Mouse (Mus musculus) gastrocnemius, postnatal 36 days (tissue): ENCODE results near the gene Tagap1. TPM values are rescaled to one million over a fixed set of nuclear protein-coding genes. Genes with fewer than 3 reads are reported as not detected.

Experiments
- total RNA-seq, 2 experiments: library from RNA; stranded (reverse); gene quantifications; 2 replicates each; pipeline ENCODE4 v1.2.3; 2021

The Tagap1 gene
- total RNA-seq, 2 experiments from 2014 or later: 10.5 to 12.0 TPM

Other genes with a start within 250 kb of the Tagap1 start
- gene Ezr, start 178.4 kb downstream of the Tagap1 start, total RNA-seq: 1 to 10 TPM; 2.1 to 2.5 TPM
- 10 to 100 TPM; 19.0 to 23.9 TPM for gene Rsph3b, start 12.5 kb downstream of the Tagap1 start, total RNA-seq
- 100 to 1,000 TPM in 1 of 2 experiments, 10 to 100 TPM in 1; 99.0 to 102 TPM for gene Rnaset2b, start 9.5 kb upstream of the Tagap1 start, total RNA-seq
- not detected for gene Gm49721, start 17.7 kb upstream of the Tagap1 start, total RNA-seq
- gene Gm1604a, start 64.4 kb upstream of the Tagap1 start, total RNA-seq: not detected
- 10 to 100 TPM; 90.6 to 95.7 TPM for gene Rps6ka2, start 209.0 kb upstream of the Tagap1 start, total RNA-seq